In genomic region chr17:12118561-12118925, GRCm38 (mm10) we compare ENCODE assay signal across 8 mouse cellular contexts. TPM values are rescaled to one million over a fixed set of nuclear protein-coding genes. Genes with fewer than 3 reads are reported as not detected.
DNase-seq lines count a peak whose midpoint lies in the region; ATAC-seq and TF ChIP-seq lines count a peak whose summit lies in the region.

Agpat4 (plus strand) TSS chr17:12118704.

- H3K27ac ChIP-seq in heart, adult 2 months = peak within 1 kb of the TSS; percentile 86
- peak within 1 kb of the TSS; percentile 91 for H3K27ac ChIP-seq in hindbrain, embryonic 16.5 days (ENCODE audit: low read depth, low read length)

- H3K79me2 ChIP-seq in heart, adult 2 months (replicated peaks; ENCODE audit: control insufficient read depth, insufficient read depth, low read length) = no peaks in the 10 kb centered on the region

- no peak for TF ChIP-seq EP300 in heart, adult 2 months (IDR thresholded peaks at IDR 0.05; ENCODE audit: insufficient read depth, low read depth, low read length)

- ATAC-seq in hindbrain, embryonic 16.5 days = peak; percentile 69

- TF ChIP-seq POLR2A in heart, adult 2 months (IDR thresholded peaks at IDR 0.05; ENCODE audit: insufficient read depth, low read depth, low read length) = no peak

- no peaks in the 10 kb centered on the region; the same call in 1 of the 2 replicates for H3K36me3 ChIP-seq in heart, adult 2 months (ENCODE audit: control insufficient read depth, insufficient read depth, low read length)
- H3K36me3 ChIP-seq in erythroblast, embryonic 14.5 days (ENCODE audit: control insufficient read depth) = peaks cover 30% of the 10 kb centered on the region
- H3K36me3 ChIP-seq in hindbrain, embryonic 16.5 days (ENCODE audit: control insufficient read depth, insufficient read depth, low read length) = no peaks in the 10 kb centered on the region

- H3K4me3 ChIP-seq in heart, adult 2 months = peak within 1 kb of the TSS; percentile 70
- peak within 1 kb of the TSS; percentile 70 for H3K4me3 ChIP-seq in erythroblast, embryonic 14.5 days (replicated peaks)
- H3K4me3 ChIP-seq in hindbrain, embryonic 16.5 days (ENCODE audit: low read length) = peak within 1 kb of the TSS; percentile 72

- intact Hi-C loops in heart, adult 2 months (cut with DNase I) = loop anchor here (5.0 kb wide), 4 partner anchors 54 to 254 kb away; no protein-coding TSS in a partner anchor

- H3K9me3 ChIP-seq in erythroblast, embryonic 14.5 days (ENCODE audit: control insufficient read depth, low read length) = peaks cover 8% of the 10 kb centered on the region
- H3K9me3 ChIP-seq in hindbrain, embryonic 16.5 days (ENCODE audit: control insufficient read depth, low read length) = no peaks in the 10 kb centered on the region

- no peak for DNase-seq in heart, adult 2 months
- DNase-seq in heart, adult 9 months (ENCODE audit: low spot score in 2 of 2) = no peak
- no peak for DNase-seq in adrenal gland, postnatal 4 days (ENCODE audit: low spot score in 2 of 2)
- DNase-seq in left cerebral cortex, adult 8-10 months (ENCODE audit: low spot score in 2 of 2) = peak; percentile 36 to 46
- peak; percentile 37 for DNase-seq in lung, postnatal 36 days
- peak; percentile 21 for DNase-seq in right cerebral cortex, postnatal 25 days

- H3K9ac ChIP-seq in heart, adult 2 months (ENCODE audit: low read depth, low read length) = peak within 1 kb of the TSS; percentile 82
- H3K9ac ChIP-seq in hindbrain, embryonic 16.5 days (ENCODE audit: low read depth, low read length) = peak within 1 kb of the TSS; percentile 78

- TF ChIP-seq CTCF in heart, adult 2 months (IDR thresholded peaks at IDR 0.05) = no peak

- 2% methylated on average over 13 of the region's 13 CpGs for WGBS in heart, adult 2 months
- WGBS in hindbrain, embryonic 16.5 days = 0% methylated on average over 13 of the region's 13 CpGs

- no peaks in the 10 kb centered on the region for H3K27me3 ChIP-seq in heart, adult 2 months (ENCODE audit: control insufficient read depth, insufficient read depth, low read length)
- H3K27me3 ChIP-seq in erythroblast, embryonic 14.5 days (ENCODE audit: control insufficient read depth) = no peaks in the 10 kb centered on the region
- no peaks in the 10 kb centered on the region for H3K27me3 ChIP-seq in hindbrain, embryonic 16.5 days (replicated peaks; ENCODE audit: control insufficient read depth, insufficient read depth, low read length)

- peaks cover 1% of the 10 kb centered on the region for H3K4me1 ChIP-seq in heart, adult 2 months (ENCODE audit: control insufficient read depth, insufficient read depth, low read length)
- H3K4me1 ChIP-seq in erythroblast, embryonic 14.5 days (ENCODE audit: control insufficient read depth) = peaks cover 52% of the 10 kb centered on the region
- H3K4me1 ChIP-seq in hindbrain, embryonic 16.5 days (ENCODE audit: control insufficient read depth, insufficient read depth, low read depth, low read length) = peaks cover 21% of the 10 kb centered on the region

- peak within 1 kb of the TSS; percentile 97 for H3K4me2 ChIP-seq in hindbrain, embryonic 16.5 days (ENCODE audit: low read length)

RNA-seq across cellular contexts. Expression of gene Agpat4, which starts in this region (rescaled TPM):
- total RNA-seq in heart, adult 2 months (2021) = 1 to 10 TPM; 4.4 to 5.3 TPM
- 4.8 and 5.2 TPM in 2 replicates for polyA plus RNA-seq in heart, adult 2 months (2012; rRNA removed)
- total RNA-seq in adrenal gland, postnatal 4 days (2021) = 10 to 100 TPM; 26.0 to 26.4 TPM
- 7.2 and 7.6 TPM in 2 replicates for polyA plus RNA-seq in erythroblast, embryonic 14.5 days (2012)
- polyA plus RNA-seq in hindbrain, embryonic 16.5 days (2015; fragmentation: Nextera tagmentation; extraction: Ambion mirVana) = 65.2 and 71.2 TPM in 2 replicates
- 10 to 100 TPM; 53.1 to 56.3 (median 54.5) TPM for total RNA-seq in left cerebral cortex, adult 8-10 months (2022)

Comparison
In these comparisons a context has a peak if more than half of its experiments do, and no peak if none do; other contexts are left out.
1. RNA of gene Agpat4 (total RNA-seq): 53.1 to 56.3 TPM in left cerebral cortex, adult 8-10 months and 26.0 to 26.4 TPM in adrenal gland, postnatal 4 days; 4.4 to 5.3 TPM in heart, adult 2 months; every median in the first group is over 4 times any median in the second.
2. DNase-seq: peak in left cerebral cortex, adult 8-10 months (2 of 2), lung, postnatal 36 days (single experiment) and right cerebral cortex, postnatal 25 days (single experiment); none in heart, adult 2 months (0 of 2), heart, adult 9 months (0 of 2) and adrenal gland, postnatal 4 days (0 of 2).
3. Peak in every context shown above with its lines, with median percentiles within 50 percentile points of each other: H3K4me3 ChIP-seq.